Mouse (Mus musculus) heart, embryonic 14.5 days (tissue): ENCODE results near the gene Lhpp. TPM values are rescaled to one million over a fixed set of nuclear protein-coding genes. Genes with fewer than 3 reads are reported as not detected.

Source experiments
- ATAC-seq: fragments of 200-750 bp; cut with Nextera tagmentation; 2 replicates; pipeline ENCODE4 v1.8.0; 2017; ENCODE audit warnings: low read depth, moderate TSS enrichment; ENCODE audit not compliant: insufficient number of reproducible peaks, insufficient read depth, low FRiP score
- H3K27ac ChIP-seq, 2 experiments: fragments of 200-500 bp in 1 of 2; fragments of 300-500 bp in 1 of 2; sonication (generic) in 1 of 2; replicated peaks in 1 of 2; 2 replicates each; pipeline ENCODE4 v1.5.1; 2012 to 2014; ENCODE audit warnings: low read depth in 2 of 2, low read length in 2 of 2, control low read depth in 1 of 2, mild to moderate bottlenecking in 1 of 2, mixed read lengths in 1 of 2; ENCODE audit not compliant: control insufficient read depth in 1 of 2, insufficient read depth in 1 of 2
- H3K27me3 ChIP-seq: fragments of 300-500 bp; sonication (generic); 2 replicates; pipeline ENCODE4 v1.6.1; 2014; ENCODE audit warnings: mild to moderate bottlenecking, low read length, control low read depth; ENCODE audit not compliant: control insufficient read depth, insufficient read depth
- H3K36me3 ChIP-seq: fragments of 300-500 bp; sonication (generic); 2 replicates; pipeline ENCODE4 v1.6.1; 2014; ENCODE audit warnings: mild to moderate bottlenecking, control low read depth, low read length, mixed read lengths; ENCODE audit not compliant: control insufficient read depth, insufficient read depth
- H3K4me1 ChIP-seq, 2 experiments: fragments of 200-500 bp in 1 of 2; fragments of 300-500 bp in 1 of 2; sonication (generic) in 1 of 2; 2 replicates each; pipeline ENCODE4 v1.6.1; 2012 to 2014; ENCODE audit warnings: low read length in 2 of 2, control low read depth in 1 of 2, mixed read lengths in 1 of 2; ENCODE audit not compliant: control insufficient read depth in 2 of 2, insufficient read depth in 2 of 2
- H3K4me2 ChIP-seq: fragments of 300-500 bp; sonication (generic); 2 replicates; pipeline ENCODE4 v1.6.1; 2014; ENCODE audit warnings: mild to moderate bottlenecking, low read length
- H3K4me3 ChIP-seq, 2 experiments: fragments of 200-500 bp in 1 of 2; fragments of 300-500 bp in 1 of 2; sonication (generic) in 1 of 2; 2 replicates each; pipeline ENCODE4 v1.5.1; 2012 to 2014; ENCODE audit warnings: low read length in 2 of 2, mild to moderate bottlenecking in 2 of 2, control low read depth in 1 of 2, low read depth in 1 of 2, moderate library complexity in 1 of 2; ENCODE audit not compliant: control insufficient read depth in 1 of 2, insufficient read depth in 1 of 2
- H3K9ac ChIP-seq: fragments of 300-500 bp; sonication (generic); 2 replicates; pipeline ENCODE4 v1.6.1; 2014; ENCODE audit warnings: mild to moderate bottlenecking, low read length
- H3K9me3 ChIP-seq: fragments of 300-500 bp; sonication (generic); 2 replicates; pipeline ENCODE4 v1.6.1; 2016; ENCODE audit warnings: low read length, control low read depth; ENCODE audit not compliant: control insufficient read depth
- WGBS: fragments of 180-500 bp; shearing (Covaris S2); extraction: QIAGEN DNeasy Blood & Tissue Kit; methylation state at CpG from one replicate; pipeline ENCODE4 v1.1.7; 2014; 5-methylcytosine and 5-hydroxymethylcytosine counted together
- polyA plus RNA-seq: library from polyadenylated mRNA; unstranded; fragments of >200 nt; fragmentation: Nextera tagmentation; extraction: Ambion mirVana; gene quantifications from 2 replicates; pipeline ENCODE4 v1.2.1, GENCODE M21; 2014

Lhpp gene
- polyA plus RNA-seq, 1 experiment from 2014 or later = 35.0 TPM

- Histone ChIP-seq H3K9ac (no peak overlapping the region), H3K9me3 (peaks cover 3% of the 10 kb centered on the region; the same call in 1 of the 2 replicates), H3K27me3 (no peaks in the 10 kb centered on the region), H3K36me3 (no peaks in the 10 kb centered on the region), H3K4me3 (no peak overlapping the region), H3K27ac (no peak overlapping the region), H3K4me2 (no peak overlapping the region), H3K4me1 (peaks cover 29 to 37% of the 10 kb centered on the region in 2 experiments)
- no peak for ATAC-seq
- 87% methylated on average over 14 of the region's 14 CpGs for WGBS
These were observed 80.5 kb downstream of the Lhpp start for GRCm38 (mm10) chr7:132690716-132691472.

DNA sequence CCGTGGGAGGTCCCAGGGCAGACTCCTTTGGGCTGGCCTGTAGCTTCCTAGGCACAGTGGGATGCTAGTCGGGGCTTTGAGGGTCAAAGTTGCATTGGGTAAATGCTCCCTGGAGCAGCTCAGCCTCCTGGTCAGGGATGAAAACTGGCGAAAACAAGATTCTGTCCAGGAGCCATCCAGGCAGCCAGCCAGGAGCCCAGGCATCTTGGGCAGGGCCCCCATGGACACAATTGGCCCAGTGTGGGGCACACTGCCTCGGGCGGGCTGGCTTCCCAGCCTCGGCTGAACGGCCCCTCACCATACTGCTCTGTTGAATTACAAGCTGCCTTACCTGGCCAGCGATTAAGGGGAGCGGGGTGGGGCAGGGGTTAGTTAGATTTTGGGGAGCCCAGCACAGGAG is 82.3 kb downstream of the Lhpp start:
- no peaks in the 10 kb centered on the region for H3K36me3 ChIP-seq
- no peak overlapping the region for H3K27ac ChIP-seq
- ATAC-seq = no peak
- 70% methylated on average over 9 of the region's 9 CpGs for WGBS
- H3K9ac ChIP-seq = no peak overlapping the region
- H3K27me3 ChIP-seq = no peaks in the 10 kb centered on the region
- H3K9me3 ChIP-seq = peaks cover 3% of the 10 kb centered on the region; the same call in 1 of the 2 replicates
- H3K4me2 ChIP-seq = no peak overlapping the region
- H3K4me3 ChIP-seq = no peak overlapping the region
- H3K4me1 ChIP-seq = peaks cover 23 to 25% of the 10 kb centered on the region in 2 experiments

- Histone ChIP-seq H3K9me3 (peaks cover 3% of the 10 kb centered on the region; the same call in 1 of the 2 replicates), H3K4me1 (peaks cover 15 to 16% of the 10 kb centered on the region in 2 experiments), H3K36me3 (no peaks in the 10 kb centered on the region), H3K27me3 (no peaks in the 10 kb centered on the region), H3K4me3 (no peak overlapping the region), H3K9ac (no peak overlapping the region), H3K27ac (no peak overlapping the region), H3K4me2 (no peak overlapping the region)
- WGBS = 83% methylated on average over 2 of the region's 2 CpGs
- no peak for ATAC-seq
These were observed 83.1 kb downstream of the Lhpp start for GRCm38 (mm10) chr7:132693561-132693960.

DNA sequence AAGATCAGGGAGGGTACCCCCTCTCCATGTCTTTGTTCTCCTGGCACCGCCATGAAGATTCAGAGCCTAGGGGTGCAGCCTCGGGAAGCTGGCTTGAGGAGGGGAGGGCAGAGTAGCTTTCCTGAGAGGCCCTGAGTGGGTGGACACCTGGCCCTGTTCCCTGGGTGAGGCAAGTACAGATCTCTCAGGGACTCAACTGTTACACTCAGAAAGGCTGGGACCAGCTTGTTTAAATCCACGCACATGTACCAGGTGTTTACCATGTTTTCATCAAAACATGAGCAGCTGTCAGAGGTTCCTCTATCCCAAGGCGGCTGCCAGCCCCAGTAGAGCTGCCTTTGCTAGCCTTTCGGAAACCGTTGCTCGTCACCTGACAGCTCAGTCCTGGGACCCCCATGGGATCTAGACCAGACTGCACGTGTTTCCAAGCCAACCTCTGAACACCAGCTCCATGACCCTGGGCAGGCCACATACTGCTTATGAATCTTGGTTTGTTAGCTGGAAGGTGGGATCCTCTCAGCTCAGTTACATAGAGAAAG is 86.9 kb downstream of the Lhpp start:
- no peak overlapping the region for H3K4me2 ChIP-seq
- no peak for ATAC-seq
- H3K4me3 ChIP-seq = no peak overlapping the region
- WGBS = 82% methylated on average over 8 of the region's 8 CpGs
- H3K9me3 ChIP-seq = peaks cover 3% of the 10 kb centered on the region; the same call in 1 of the 2 replicates
- no peak overlapping the region for H3K9ac ChIP-seq
- no peaks in the 10 kb centered on the region for H3K36me3 ChIP-seq
- H3K4me1 ChIP-seq = peaks cover 3 to 12% of the 10 kb centered on the region in 2 experiments; a peak in 3 of 4 replicates
- no peak overlapping the region for H3K27ac ChIP-seq
- no peaks in the 10 kb centered on the region for H3K27me3 ChIP-seq

DNA sequence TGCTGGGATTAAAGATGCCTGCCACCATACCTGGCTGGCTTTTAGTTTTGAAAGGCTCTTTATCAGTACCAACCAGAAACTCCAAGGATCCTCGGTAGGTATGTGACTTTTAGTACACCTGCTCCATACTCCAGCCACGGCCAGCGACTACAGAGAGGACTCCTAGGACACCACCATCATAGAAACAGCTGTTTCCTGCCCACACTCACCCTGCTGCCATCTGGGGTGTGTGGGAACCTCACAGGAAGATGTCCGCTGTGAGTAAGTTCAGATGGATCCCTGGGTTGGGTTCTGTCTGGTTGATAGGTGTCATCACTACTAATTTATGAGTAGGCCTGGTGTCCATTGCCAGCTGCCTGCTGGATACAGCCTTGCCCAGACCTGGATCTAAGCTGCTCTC is 88.3 kb downstream of the Lhpp start:
- Histone ChIP-seq H3K27me3 (no peaks in the 10 kb centered on the region), H3K36me3 (no peaks in the 10 kb centered on the region)
- WGBS = 76% methylated on average over 4 of the region's 4 CpGs

DNA sequence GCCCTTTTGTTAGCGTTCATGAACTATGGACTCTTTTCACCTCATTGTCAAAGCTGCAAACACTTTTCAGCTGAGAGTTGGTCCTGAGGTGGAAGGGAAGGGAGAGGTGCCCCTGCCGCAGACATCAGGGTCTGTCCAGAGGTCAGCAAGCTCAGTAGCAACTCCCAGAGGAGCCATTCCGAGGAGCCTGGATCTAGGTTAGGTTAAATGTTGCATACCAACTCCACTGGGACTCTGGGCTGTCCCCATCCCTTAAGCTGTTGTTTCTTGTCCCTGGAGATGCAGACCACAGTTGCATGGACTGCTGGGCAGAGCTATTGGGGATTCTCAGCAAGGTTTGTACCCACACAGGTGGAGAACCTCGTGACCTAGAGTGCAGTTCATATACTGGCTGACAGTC is 88.7 kb downstream of the Lhpp start:
- H3K4me1 ChIP-seq = peaks cover 3 to 8% of the 10 kb centered on the region in 2 experiments; a peak in 2 of 4 replicates
- H3K27ac ChIP-seq = no peak overlapping the region
- 78% methylated on average over 4 of the region's 4 CpGs for WGBS
- peaks cover 3% of the 10 kb centered on the region; the same call in 1 of the 2 replicates for H3K9me3 ChIP-seq
- H3K9ac ChIP-seq = no peak overlapping the region
- H3K27me3 ChIP-seq = no peaks in the 10 kb centered on the region
- ATAC-seq = no peak
- no peak overlapping the region for H3K4me2 ChIP-seq
- H3K4me3 ChIP-seq = no peak overlapping the region
- no peaks in the 10 kb centered on the region for H3K36me3 ChIP-seq

More for the DNA sequence above, 88.3 kb downstream of the Lhpp start:
- Histone ChIP-seq H3K4me2 (no peak overlapping the region), H3K27ac (no peak overlapping the region), H3K9ac (no peak overlapping the region), H3K4me3 (no peak overlapping the region), H3K9me3 (peaks cover 3% of the 10 kb centered on the region; the same call in 1 of the 2 replicates), H3K4me1 (peaks cover 3 to 8% of the 10 kb centered on the region in 2 experiments; a peak in 2 of 4 replicates)
- no peak for ATAC-seq

DNA sequence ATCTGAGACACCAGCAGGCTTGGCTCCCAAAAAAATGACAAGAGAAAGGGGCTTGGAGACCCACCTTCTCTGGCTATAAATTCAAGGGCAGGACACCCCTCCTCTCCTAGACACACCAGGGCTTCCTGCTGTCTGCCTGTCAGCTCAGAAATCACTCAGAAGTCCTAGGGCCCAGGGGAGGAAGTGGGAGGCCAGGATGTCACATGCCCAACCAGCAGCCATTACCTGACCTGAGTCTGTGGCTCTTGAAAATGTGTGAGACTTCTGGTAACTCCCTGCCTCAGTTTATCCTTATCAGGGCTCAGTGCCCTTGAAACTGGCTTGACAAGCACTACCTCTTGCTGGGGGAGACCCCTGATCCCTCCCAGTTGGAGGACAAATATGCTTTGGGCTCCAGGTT is 89.2 kb downstream of the Lhpp start:
- no peak for ATAC-seq
- no peak overlapping the region for H3K27ac ChIP-seq
- no peak overlapping the region for H3K4me3 ChIP-seq
- no peak overlapping the region for H3K9ac ChIP-seq
- peaks cover 2% of the 10 kb centered on the region; the same call in 1 of the 2 replicates for H3K9me3 ChIP-seq
- peaks cover 3 to 8% of the 10 kb centered on the region in 2 experiments; a peak in 2 of 4 replicates for H3K4me1 ChIP-seq
- H3K27me3 ChIP-seq = no peaks in the 10 kb centered on the region
- H3K36me3 ChIP-seq = no peaks in the 10 kb centered on the region
- no peak overlapping the region for H3K4me2 ChIP-seq
